Mouse (Mus musculus): ENCODE measurements at regions not wholly inside any gene's neighbourhood (a gene's known extent, or its start where the extent isn't known, plus 50 kb on each side); places are given as distances from the start of the nearest gene placed in this dataset.

- no peak for DNase-seq
Measured at GRCm38 (mm10) chr7:89088141-89088540, 315.9 kb downstream of the Tmem135 start.

GRCm38 (mm10) chr7:89086348-89086747 lies 317.7 kb downstream of the Tmem135 start:
- peak; percentile 8 to 28 for DNase-seq

- peak; percentile 3 to 17 for DNase-seq
Measured at GRCm38 (mm10) chr7:89073939-89074690, 329.9 kb downstream of the Tmem135 start.

GRCm38 (mm10) chr7:89070030-89070429 lies 334.0 kb downstream of the Tmem135 start:
- no peak for DNase-seq

- no peak for DNase-seq
Measured at GRCm38 (mm10) chr7:89064462-89064861, 339.6 kb downstream of the Tmem135 start.

GRCm38 (mm10) chr7:89063630-89064029 lies 340.4 kb downstream of the Tmem135 start:
- peak in 1 of 2 experiments; percentile 1 for DNase-seq

GRCm38 (mm10) chr7:89054494-89054893 lies 349.5 kb downstream of the Tmem135 start:
- no peak for DNase-seq

- no peak for DNase-seq
Measured at GRCm38 (mm10) chr7:89051240-89051639, 352.8 kb downstream of the Tmem135 start.

GRCm38 (mm10) chr7:89046405-89047217 lies 357.4 kb downstream of the Tmem135 start:
- no peak for DNase-seq

GRCm38 (mm10) chr7:89042977-89043376 lies 361.0 kb downstream of the Tmem135 start:
- peak in 1 of 2 experiments; percentile 22 for DNase-seq

GRCm38 (mm10) chr7:89041287-89041686 lies 362.7 kb downstream of the Tmem135 start:
- DNase-seq: no peak

- no peak for DNase-seq
Measured at GRCm38 (mm10) chr7:89040139-89040538, 363.9 kb downstream of the Tmem135 start.

- no peak for DNase-seq
Measured at GRCm38 (mm10) chr7:89035138-89035996, 368.7 kb downstream of the Tmem135 start.

- DNase-seq: no peak
Measured at GRCm38 (mm10) chr7:89023230-89024030, 380.6 kb downstream of the Tmem135 start.

GRCm38 (mm10) chr7:88998815-88999392 lies 405.1 kb downstream of the Tmem135 start:
- DNase-seq: no peak

- DNase-seq: no peak
Measured at GRCm38 (mm10) chr7:88997815-88998477, 406.1 kb downstream of the Tmem135 start.

GRCm38 (mm10) chr7:88974436-88974835 lies 429.6 kb downstream of the Tmem135 start:
- no peak for DNase-seq

- DNase-seq: no peak
Measured at GRCm38 (mm10) chr7:88960841-88961240, 443.2 kb downstream of the Tmem135 start.

GRCm38 (mm10) chr7:88960190-88960589 lies 443.8 kb downstream of the Tmem135 start:
- no peak for DNase-seq

GRCm38 (mm10) chr7:88959332-88960124 lies 444.5 kb downstream of the Tmem135 start:
- DNase-seq: no peak
